Mouse (Mus musculus): Measurements from ENCODE around the gene Esrp2.

Gene Esrp2

GRCm38 (mm10) chr8:106112514-106112913 lies 24.3 kb downstream of the Esrp2 start:
- DNase-seq = no peak

- no peak for DNase-seq
Measured at GRCm38 (mm10) chr8:106112041-106112440, 24.7 kb downstream of the Esrp2 start.

- no peak for DNase-seq
Measured at GRCm38 (mm10) chr8:106108729-106109128, 28.0 kb downstream of the Esrp2 start.

GRCm38 (mm10) chr8:106108080-106108479 lies 28.7 kb downstream of the Esrp2 start:
- DNase-seq = no peak

- no peak for DNase-seq
Measured at GRCm38 (mm10) chr8:106106193-106106592, 30.6 kb downstream of the Esrp2 start.

GRCm38 (mm10) chr8:106103888-106104287 lies 32.9 kb downstream of the Esrp2 start:
- DNase-seq = no peak

GRCm38 (mm10) chr8:106102321-106102720 lies 34.5 kb downstream of the Esrp2 start:
- no peak for DNase-seq
